Mouse (Mus musculus) megakaryocyte progenitor cell, adult 5-6 weeks (primary cell): Measurements from ENCODE around the gene Prr14. TPM values are rescaled to one million over a fixed set of nuclear protein-coding genes. Genes with fewer than 3 reads are reported as not detected.

Experiments used
- ATAC-seq: replicated peaks from 2 replicates; pipeline ENCODE4 v1.8.0; 2016; ENCODE audit warnings: mild to moderate bottlenecking, moderate TSS enrichment, inconsistent platforms; ENCODE audit not compliant: poor library complexity
- total RNA-seq, 2 experiments: library from RNA; stranded (forward) in 1 of 2; stranded (reverse) in 1 of 2; fragments of 157-497, 149-512 nt in 1 of 2; fragments of 200-1000 nt in 1 of 2; gene quantifications; 2 replicates each; pipeline versions ENCODE4 v1.2.3 to v1.2.4; 2015 to 2017

The Prr14 gene
- total RNA-seq, 2 experiments from 2014 or later, result 27.2 to 85.3 TPM

- no peak for ATAC-seq
Measured at GRCm38 (mm10) chr7:127511241-127511640, 51.8 kb downstream of the Prr14 start.

- peak; percentile 94 for ATAC-seq
Measured at GRCm38 (mm10) chr7:127511808-127512230, 52.4 kb downstream of the Prr14 start, which contains the start of gene Srcap. TSS of gene Srcap (plus strand) at chr7:127511983.

- ATAC-seq, result peak; percentile 72
Measured at GRCm38 (mm10) chr7:127512231-127513015, 53.0 kb downstream of the Prr14 start.

GRCm38 (mm10) chr7:127513016-127513390, 53.6 kb downstream of the Prr14 start:
- ATAC-seq, result no peak; the same call in 1 of the 2 replicates

- ATAC-seq, result no peak
Measured at GRCm38 (mm10) chr7:127513781-127514180, 54.4 kb downstream of the Prr14 start.

GRCm38 (mm10) chr7:127515846-127516245, 56.4 kb downstream of the Prr14 start:
- no peak for ATAC-seq

- ATAC-seq, result no peak
Measured at GRCm38 (mm10) chr7:127516344-127516743, 56.9 kb downstream of the Prr14 start.

- ATAC-seq, result no peak
Measured at GRCm38 (mm10) chr7:127519284-127519683, 59.9 kb downstream of the Prr14 start, which contains the start of gene Gm42715. TSS of gene Gm42715 (plus strand) at chr7:127519584.

Other genes with a start within 250 kb of the Prr14 start
- gene Zfp553, start 226.6 kb upstream of the Prr14 start, total RNA-seq (2015), result 6.5 and 9.0 TPM in 2 replicates
- 13.8 and 15.4 TPM in 2 replicates for gene Zfp553, start 226.6 kb upstream of the Prr14 start, total RNA-seq (2017)
- gene Sept1, start 226.5 kb upstream of the Prr14 start, total RNA-seq (2015), result 27.0 and 38.6 TPM in 2 replicates
- 21.7 and 35.4 TPM in 2 replicates for gene Sept1, start 226.5 kb upstream of the Prr14 start, total RNA-seq (2017)
- 3.4 and 3.5 TPM in 2 replicates for gene Zfp771, start 215.3 kb upstream of the Prr14 start, total RNA-seq (2015)
- gene Zfp771, start 215.3 kb upstream of the Prr14 start, total RNA-seq (2017), result 2.7 and 8.0 TPM in 2 replicates
- 92.7 and 106 TPM in 2 replicates for gene Dctpp1, start 198.9 kb upstream of the Prr14 start, total RNA-seq (2015)
- gene Dctpp1, start 198.9 kb upstream of the Prr14 start, total RNA-seq (2017), result 62.4 and 63.5 TPM in 2 replicates
- 63.9 and 74.4 TPM in 2 replicates for gene Sephs2, start 185.6 kb upstream of the Prr14 start, total RNA-seq (2015)
- gene Sephs2, start 185.6 kb upstream of the Prr14 start, total RNA-seq (2017), result 161 and 168 TPM in 2 replicates
- 50.3 and 53.6 TPM in 2 replicates for gene Itgal, start 163.4 kb upstream of the Prr14 start, total RNA-seq (2015)
- gene Itgal, start 163.4 kb upstream of the Prr14 start, total RNA-seq (2017), result 21.4 and 23.8 TPM in 2 replicates
- gene Zfp768, start 114.0 kb upstream of the Prr14 start, total RNA-seq (2015), result 2.3 and 3.2 TPM in 2 replicates
- 6.5 and 8.9 TPM in 2 replicates for gene Zfp768, start 114.0 kb upstream of the Prr14 start, total RNA-seq (2017)
- gene Zfp747, start 83.6 kb upstream of the Prr14 start, total RNA-seq (2015), result 4.2 and 4.3 TPM in 2 replicates
- gene Zfp747, start 83.6 kb upstream of the Prr14 start, total RNA-seq (2017), result 7.4 and 9.2 TPM in 2 replicates
- 1.5 and 2.1 TPM in 2 replicates for gene 9130019O22Rik, start 72.4 kb upstream of the Prr14 start, total RNA-seq (2015)
- 4.2 and 6.5 TPM in 2 replicates for gene 9130019O22Rik, start 72.4 kb upstream of the Prr14 start, total RNA-seq (2017)
- 1.0 and 1.5 TPM in 2 replicates for gene E430018J23Rik, start 66.0 kb upstream of the Prr14 start, total RNA-seq (2015)
- 2.3 and 4.8 TPM in 2 replicates for gene E430018J23Rik, start 66.0 kb upstream of the Prr14 start, total RNA-seq (2017)
- gene Zfp764, start 52.8 kb upstream of the Prr14 start, total RNA-seq (2015), result 9.3 and 10.9 TPM in 2 replicates
- gene Zfp764, start 52.8 kb upstream of the Prr14 start, total RNA-seq (2017), result 9.9 and 12.4 TPM in 2 replicates
- 7.1 and 9.0 TPM in 2 replicates for gene Zfp688, start 37.5 kb upstream of the Prr14 start, total RNA-seq (2015)
- gene Zfp688, start 37.5 kb upstream of the Prr14 start, total RNA-seq (2017), result 4.7 and 5.9 TPM in 2 replicates
- 2.2 and 2.3 TPM in 2 replicates for gene Zfp689, start 10.5 kb upstream of the Prr14 start, total RNA-seq (2015)
- gene Zfp689, start 10.5 kb upstream of the Prr14 start, total RNA-seq (2017), result 1.2 and 3.0 TPM in 2 replicates
- 90.7 and 101 TPM in 2 replicates for gene Fbrs, start 19.6 kb downstream of the Prr14 start, total RNA-seq (2015)
- gene Fbrs, start 19.6 kb downstream of the Prr14 start, total RNA-seq (2017), result 19.5 and 20.0 TPM in 2 replicates
- 64.0 and 78.0 TPM in 2 replicates for gene Srcap, start 52.4 kb downstream of the Prr14 start, total RNA-seq (2015)
- 20.6 and 24.1 TPM in 2 replicates for gene Srcap, start 52.4 kb downstream of the Prr14 start, total RNA-seq (2017)
- gene Gm42715, start 60.0 kb downstream of the Prr14 start, total RNA-seq (2015), result 26.3 and 26.8 TPM in 2 replicates
- gene Gm42715, start 60.0 kb downstream of the Prr14 start, total RNA-seq (2017), result 4.8 and 5.9 TPM in 2 replicates
- gene Tmem265, start 101.8 kb downstream of the Prr14 start, total RNA-seq (2015), result 1.7 TPM in 1 of 2 replicates, not detected in the other
- 2.3 and 2.5 TPM in 2 replicates for gene Tmem265, start 101.8 kb downstream of the Prr14 start, total RNA-seq (2017)
- 27.1 and 32.3 TPM in 2 replicates for gene Phkg2, start 113.7 kb downstream of the Prr14 start, total RNA-seq (2015)
- gene Phkg2, start 113.7 kb downstream of the Prr14 start, total RNA-seq (2017), result 26.7 and 29.2 TPM in 2 replicates
- gene Ccdc189, start 129.0 kb downstream of the Prr14 start, total RNA-seq (2015), result 1.8 and 2.2 TPM in 2 replicates
- 2.5 and 3.1 TPM in 2 replicates for gene Ccdc189, start 129.0 kb downstream of the Prr14 start, total RNA-seq (2017)
- gene Rnf40, start 129.2 kb downstream of the Prr14 start, total RNA-seq (2015), result 11.7 and 16.5 TPM in 2 replicates
- gene Rnf40, start 129.2 kb downstream of the Prr14 start, total RNA-seq (2017), result 36.9 and 41.9 TPM in 2 replicates
- 5.4 and 8.4 TPM in 2 replicates for gene Zfp629, start 156.2 kb downstream of the Prr14 start, total RNA-seq (2015)
- 8.5 and 11.3 TPM in 2 replicates for gene Zfp629, start 156.2 kb downstream of the Prr14 start, total RNA-seq (2017)
- gene Bcl7c, start 249.3 kb downstream of the Prr14 start, total RNA-seq (2015), result 61.1 and 63.4 TPM in 2 replicates
- 38.1 and 44.6 TPM in 2 replicates for gene Bcl7c, start 249.3 kb downstream of the Prr14 start, total RNA-seq (2017)